Mouse (Mus musculus): ENCODE measurements around the gene Cnfn. TPM values are rescaled to one million over a fixed set of nuclear protein-coding genes. Genes with fewer than 3 reads are reported as not detected.
"Not testable (repeated sequence)": the region's sequence is repeated elsewhere in the genome, so short reads cannot be mapped to it uniquely, and the experiment has no call there.

The Cnfn gene
- polyA plus RNA-seq, 1 experiment from 2014 or later = not detected

GRCm38 (mm10) chr7:25348861-25349260 lies 20.7 kb downstream of the Cnfn start:
- 93% methylated on average over 8 of the region's 8 CpGs for WGBS
- ATAC-seq (ENCODE audit: low FRiP score, low read depth) = no peak
- H3K9me3 ChIP-seq = 0 out of 2 replicates have a peak, but pooled peaks cover 7% of the 10 kb centered on the region
- H3K4me2 ChIP-seq (replicated peaks) = no peak overlapping the region
- no peak overlapping the region for H3K9ac ChIP-seq (replicated peaks)
- H3K4me1 ChIP-seq = no peaks in the 10 kb centered on the region
- no peak overlapping the region for H3K27ac ChIP-seq (replicated peaks)
- no peak overlapping the region for H3K4me3 ChIP-seq
- no peaks in the 10 kb centered on the region for H3K27me3 ChIP-seq
- H3K36me3 ChIP-seq = peaks cover 94% of the 10 kb centered on the region

- no peaks in the 10 kb centered on the region for H3K27me3 ChIP-seq
- no peaks in the 10 kb centered on the region for H3K9me3 ChIP-seq
- no peak overlapping the region for H3K4me2 ChIP-seq (replicated peaks)
- H3K9ac ChIP-seq (replicated peaks) = no peak overlapping the region
- 76% methylated on average over 20 of the region's 20 CpGs for WGBS
- H3K36me3 ChIP-seq = peaks cover 77% of the 10 kb centered on the region
- 0 out of 2 replicates have a peak, but pooled peaks cover 4% of the 10 kb centered on the region for H3K4me1 ChIP-seq
- no peak overlapping the region for H3K27ac ChIP-seq (replicated peaks)
- no peak for ATAC-seq (ENCODE audit: low FRiP score, low read depth)
- H3K4me3 ChIP-seq = no peak overlapping the region
Measured at GRCm38 (mm10) chr7:25341000-25341784, 28.3 kb downstream of the Cnfn start.

- Histone ChIP-seq H3K9me3 (no peaks in the 10 kb centered on the region), H3K27me3 (no peaks in the 10 kb centered on the region), H3K27ac (replicated peaks) (no peak overlapping the region), H3K4me3 (no peak overlapping the region), H3K4me2 (replicated peaks) (no peak overlapping the region), H3K4me1 (0 out of 2 replicates have a peak, but pooled peaks cover 4% of the 10 kb centered on the region), H3K36me3 (peaks cover 82% of the 10 kb centered on the region), H3K9ac (replicated peaks) (no peak overlapping the region)
- 90% methylated on average over 9 of the region's 9 CpGs for WGBS
- ATAC-seq (ENCODE audit: low FRiP score, low read depth) = no peak
Measured at GRCm38 (mm10) chr7:25339329-25339728, 30.2 kb downstream of the Cnfn start.

GRCm38 (mm10) chr7:25334472-25334871 lies 35.1 kb downstream of the Cnfn start:
- H3K36me3 ChIP-seq = peaks cover 70% of the 10 kb centered on the region

GRCm38 (mm10) chr7:25333596-25334307 lies 35.8 kb downstream of the Cnfn start:
- H3K4me3 ChIP-seq = no peak overlapping the region
- H3K9me3 ChIP-seq = no peaks in the 10 kb centered on the region
- no peak overlapping the region for H3K27ac ChIP-seq (replicated peaks)
- no peak overlapping the region for H3K4me2 ChIP-seq (replicated peaks)
- no peaks in the 10 kb centered on the region for H3K4me1 ChIP-seq
- H3K9ac ChIP-seq (replicated peaks) = no peak overlapping the region; the same call in 1 of the 2 replicates
- WGBS = 41% methylated on average over 16 of the region's 16 CpGs
- peak; percentile 68 for ATAC-seq (ENCODE audit: low FRiP score, low read depth)
- H3K36me3 ChIP-seq = peaks cover 71% of the 10 kb centered on the region
- H3K27me3 ChIP-seq = no peaks in the 10 kb centered on the region

More at GRCm38 (mm10) chr7:25334472-25334871, 35.1 kb downstream of the Cnfn start:
- Histone ChIP-seq H3K27me3 (no peaks in the 10 kb centered on the region), H3K4me1 (no peaks in the 10 kb centered on the region), H3K9me3 (no peaks in the 10 kb centered on the region), H3K4me3 (no peak overlapping the region), H3K27ac (replicated peaks) (0 out of 2 replicates have a peak overlapping the region, but pooled peaks have one; percentile 16), H3K9ac (replicated peaks) (no peak overlapping the region; the same call in 1 of the 2 replicates), H3K4me2 (replicated peaks) (no peak overlapping the region)
- ATAC-seq (ENCODE audit: low FRiP score, low read depth) = no peak
- WGBS = 88% methylated on average over 12 of the region's 12 CpGs

GRCm38 (mm10) chr7:25326233-25326632 lies 43.3 kb downstream of the Cnfn start:
- H3K27ac ChIP-seq (replicated peaks) = no peak overlapping the region
- H3K27me3 ChIP-seq = no peaks in the 10 kb centered on the region
- WGBS = 96% methylated on average over 8 of the region's 8 CpGs

GRCm38 (mm10) chr7:25325431-25325830 lies 44.1 kb downstream of the Cnfn start:
- ATAC-seq (ENCODE audit: low FRiP score, low read depth); H3K9ac ChIP-seq (replicated peaks); H3K9me3 ChIP-seq; H3K4me2 ChIP-seq (replicated peaks); H3K4me3 ChIP-seq; H3K27ac ChIP-seq (replicated peaks); H3K27me3 ChIP-seq: not testable (repeated sequence)
- WGBS = 86% methylated on average over 6 of the region's 6 CpGs
- H3K4me1 ChIP-seq = peaks cover 14% of the 10 kb centered on the region
- H3K36me3 ChIP-seq = peaks cover 24% of the 10 kb centered on the region

More at GRCm38 (mm10) chr7:25326233-25326632, 43.3 kb downstream of the Cnfn start:
- Histone ChIP-seq H3K36me3 (peaks cover 32% of the 10 kb centered on the region), H3K9me3 (no peaks in the 10 kb centered on the region), H3K4me1 (peaks cover 11% of the 10 kb centered on the region), H3K4me2 (replicated peaks) (no peak overlapping the region), H3K9ac (replicated peaks) (no peak overlapping the region), H3K4me3 (no peak overlapping the region)
- ATAC-seq (ENCODE audit: low FRiP score, low read depth) = no peak

- ATAC-seq (ENCODE audit: low FRiP score, low read depth) = no peak
- H3K36me3 ChIP-seq = peaks cover 6% of the 10 kb centered on the region; the same call in 1 of the 2 replicates
- no peak overlapping the region for H3K4me3 ChIP-seq
- 92% methylated on average over 2 of the region's 2 CpGs for whole genome bisulfite sequencing
- H3K4me1 ChIP-seq = peaks cover 17% of the 10 kb centered on the region
- no peak overlapping the region for H3K4me2 ChIP-seq (replicated peaks)
- no peak overlapping the region for H3K9ac ChIP-seq (replicated peaks)
- H3K27me3 ChIP-seq = no peaks in the 10 kb centered on the region
- H3K27ac ChIP-seq (replicated peaks) = no peak overlapping the region
- H3K9me3 ChIP-seq = no peaks in the 10 kb centered on the region
Measured at GRCm38 (mm10) chr7:25323219-25323618, 46.3 kb downstream of the Cnfn start.

- H3K36me3 ChIP-seq = no peaks in the 10 kb centered on the region
- no peaks in the 10 kb centered on the region for H3K27me3 ChIP-seq
- WGBS = 5% methylated on average over 6 of the region's 6 CpGs
- no peaks in the 10 kb centered on the region for H3K9me3 ChIP-seq
- ATAC-seq (ENCODE audit: low FRiP score, low read depth) = no peak
- H3K4me2 ChIP-seq (replicated peaks) = peak overlapping the region; percentile 11; the same call in 1 of the 2 replicates
- peak overlapping the region; percentile 52 for H3K27ac ChIP-seq (replicated peaks)
- no peak overlapping the region for H3K4me3 ChIP-seq
- peaks cover 28% of the 10 kb centered on the region for H3K4me1 ChIP-seq
- no peak overlapping the region for H3K9ac ChIP-seq (replicated peaks)
Measured at GRCm38 (mm10) chr7:25322058-25322484, 47.5 kb downstream of the Cnfn start.

Other genes with a start within 250 kb of the Cnfn start
- 44.0 and 63.7 TPM in 2 replicates for gene Pou2f2, start 190.0 kb downstream of the Cnfn start, polyA plus RNA-seq (2016; fragmentation: Nextera tagmentation; extraction: Ambion mirVana)
- gene Dedd2, start 149.1 kb downstream of the Cnfn start, polyA plus RNA-seq (2016; fragmentation: Nextera tagmentation; extraction: Ambion mirVana) = 11.7 and 12.2 TPM in 2 replicates
- 2.3 and 2.5 TPM in 2 replicates for gene Zfp526, start 148.3 kb downstream of the Cnfn start, polyA plus RNA-seq (2016; fragmentation: Nextera tagmentation; extraction: Ambion mirVana)
- 17.9 and 19.0 TPM in 2 replicates for gene Gsk3a, start 131.9 kb downstream of the Cnfn start, polyA plus RNA-seq (2016; fragmentation: Nextera tagmentation; extraction: Ambion mirVana)
- gene Erf, start 119.0 kb downstream of the Cnfn start, polyA plus RNA-seq (2016; fragmentation: Nextera tagmentation; extraction: Ambion mirVana) = 8.8 and 10.0 TPM in 2 replicates
- 39.4 and 40.8 TPM in 2 replicates for gene Cic, start 102.0 kb downstream of the Cnfn start, polyA plus RNA-seq (2016; fragmentation: Nextera tagmentation; extraction: Ambion mirVana)
- gene Pafah1b3, start 71.7 kb downstream of the Cnfn start, polyA plus RNA-seq (2016; fragmentation: Nextera tagmentation; extraction: Ambion mirVana) = 399 and 410 TPM in 2 replicates
- gene Prr19, start 68.3 kb downstream of the Cnfn start, polyA plus RNA-seq (2016; fragmentation: Nextera tagmentation; extraction: Ambion mirVana) = 1.3 and 1.7 TPM in 2 replicates
- gene Tmem145, start 63.6 kb downstream of the Cnfn start, polyA plus RNA-seq (2016; fragmentation: Nextera tagmentation; extraction: Ambion mirVana) = 20.1 and 21.4 TPM in 2 replicates
- 20.8 and 21.3 TPM in 2 replicates for gene Megf8, start 52.6 kb downstream of the Cnfn start, polyA plus RNA-seq (2016; fragmentation: Nextera tagmentation; extraction: Ambion mirVana)
- gene Lipe, start 29.0 kb upstream of the Cnfn start, polyA plus RNA-seq (2016; fragmentation: Nextera tagmentation; extraction: Ambion mirVana) = 5.9 and 8.5 TPM in 2 replicates
- 0.65 and 0.75 TPM in 2 replicates for gene Cxcl17, start 43.2 kb upstream of the Cnfn start, polyA plus RNA-seq (2016; fragmentation: Nextera tagmentation; extraction: Ambion mirVana)
- gene Ceacam1, start 107.9 kb upstream of the Cnfn start, polyA plus RNA-seq (2016; fragmentation: Nextera tagmentation; extraction: Ambion mirVana) = 0.64 and 0.73 TPM in 2 replicates
- gene Ceacam2, start 170.1 kb upstream of the Cnfn start, polyA plus RNA-seq (2016; fragmentation: Nextera tagmentation; extraction: Ambion mirVana) = not detected in 2 replicates
- gene Erich4, start 246.2 kb upstream of the Cnfn start, polyA plus RNA-seq (2016; fragmentation: Nextera tagmentation; extraction: Ambion mirVana) = not detected in 2 replicates
- 26.3 and 26.5 TPM in 2 replicates for gene Dmac2, start 249.7 kb upstream of the Cnfn start, polyA plus RNA-seq (2016; fragmentation: Nextera tagmentation; extraction: Ambion mirVana)